Mouse (Mus musculus): ENCODE results near the gene Spag8. TPM values are rescaled to one million over a fixed set of nuclear protein-coding genes. Genes with fewer than 3 reads are reported as not detected.

Gene Spag8
- 1.1 and 1.8 TPM in 2 replicates for polyA plus RNA-seq (2015; fragmentation: Nextera tagmentation; extraction: Ambion mirVana)

GRCm38 (mm10) chr4:43653161-43654015 lies at the start of gene Spag8:
Spag8 (minus strand) TSS chr4:43653594.
- H3K27ac ChIP-seq = no peak within 1 kb of the TSS
- H3K4me2 ChIP-seq = peak within 1 kb of the TSS; percentile 54
- H3K9me3 ChIP-seq = 0 out of 2 replicates have a peak, but pooled peaks cover 7% of the 10 kb centered on the region
- H3K36me3 ChIP-seq = peaks cover 28% of the 10 kb centered on the region
- H3K9ac ChIP-seq = peak within 1 kb of the TSS; percentile 54
- H3K27me3 ChIP-seq = no peaks in the 10 kb centered on the region
- peak within 1 kb of the TSS; percentile 32 for H3K4me3 ChIP-seq
- no peak for ATAC-seq (ENCODE audit: insufficient number of reproducible peaks, insufficient read depth, low FRiP score, low TSS enrichment, low read depth)
- 13% methylated on average over 24 of the region's 24 CpGs for WGBS
- H3K4me1 ChIP-seq = peaks cover 15% of the 10 kb centered on the region

GRCm38 (mm10) chr4:43700707-43701106 lies 47.3 kb upstream of the Spag8 start, which contains the start of gene Olfr70:
Olfr70 (minus strand) TSS chr4:43700807.
- no peak within 1 kb of the TSS for H3K4me2 ChIP-seq
- 0 out of 2 replicates have a peak, but pooled peaks cover 4% of the 10 kb centered on the region for H3K27me3 ChIP-seq
- no peak within 1 kb of the TSS for H3K4me3 ChIP-seq
- no peak within 1 kb of the TSS for H3K9ac ChIP-seq
- no peaks in the 10 kb centered on the region for H3K4me1 ChIP-seq
- no peak for ATAC-seq (ENCODE audit: insufficient number of reproducible peaks, insufficient read depth, low FRiP score, low TSS enrichment, low read depth)
- no peaks in the 10 kb centered on the region for H3K9me3 ChIP-seq
- H3K36me3 ChIP-seq = no peaks in the 10 kb centered on the region
- 86% methylated on average over 6 of the region's 6 CpGs for WGBS
- H3K27ac ChIP-seq = no peak within 1 kb of the TSS

GRCm38 (mm10) chr4:43696561-43696960 lies 43.2 kb upstream of the Spag8 start:
- ATAC-seq (ENCODE audit: insufficient number of reproducible peaks, insufficient read depth, low FRiP score, low TSS enrichment, low read depth) = no peak
- Histone ChIP-seq H3K4me1 (no peaks in the 10 kb centered on the region), H3K4me2 (no peak overlapping the region), H3K27me3 (0 out of 2 replicates have a peak, but pooled peaks cover 4% of the 10 kb centered on the region), H3K27ac (no peak overlapping the region), H3K9me3 (no peaks in the 10 kb centered on the region), H3K9ac (no peak overlapping the region), H3K4me3 (no peak overlapping the region), H3K36me3 (no peaks in the 10 kb centered on the region)
- 91% methylated on average over 13 of the region's 13 CpGs for WGBS

GRCm38 (mm10) chr4:43695249-43695671 lies 41.9 kb upstream of the Spag8 start:
- H3K27me3 ChIP-seq = 0 out of 2 replicates have a peak, but pooled peaks cover 4% of the 10 kb centered on the region
- H3K27ac ChIP-seq = no peak overlapping the region
- no peak overlapping the region for H3K9ac ChIP-seq
- no peaks in the 10 kb centered on the region for H3K4me1 ChIP-seq
- ATAC-seq (ENCODE audit: insufficient number of reproducible peaks, insufficient read depth, low FRiP score, low TSS enrichment, low read depth) = no peak
- no peak overlapping the region for H3K4me3 ChIP-seq
- no peaks in the 10 kb centered on the region for H3K9me3 ChIP-seq
- WGBS = 33% methylated on average over 9 of the region's 9 CpGs
- H3K4me2 ChIP-seq = no peak overlapping the region
- peaks cover 7% of the 10 kb centered on the region; the same call in 1 of the 2 replicates for H3K36me3 ChIP-seq

GRCm38 (mm10) chr4:43694439-43695248 lies 41.2 kb upstream of the Spag8 start:
- H3K4me1 ChIP-seq = no peaks in the 10 kb centered on the region
- no peak overlapping the region for H3K27ac ChIP-seq
- 85% methylated on average over 1 of the region's 1 CpGs for WGBS
- H3K9me3 ChIP-seq = no peaks in the 10 kb centered on the region
- H3K4me3 ChIP-seq = no peak overlapping the region
- H3K4me2 ChIP-seq = no peak overlapping the region
- H3K36me3 ChIP-seq = peaks cover 13% of the 10 kb centered on the region
- 0 out of 2 replicates have a peak, but pooled peaks cover 4% of the 10 kb centered on the region for H3K27me3 ChIP-seq
- ATAC-seq (ENCODE audit: insufficient number of reproducible peaks, insufficient read depth, low FRiP score, low TSS enrichment, low read depth) = no peak
- no peak overlapping the region for H3K9ac ChIP-seq

GRCm38 (mm10) chr4:43693806-43694241 lies 40.4 kb upstream of the Spag8 start:
- 80% methylated on average over 5 of the region's 5 CpGs for WGBS
- no peaks in the 10 kb centered on the region for H3K9me3 ChIP-seq
- no peak for ATAC-seq (ENCODE audit: insufficient number of reproducible peaks, insufficient read depth, low FRiP score, low TSS enrichment, low read depth)

GRCm38 (mm10) chr4:43691026-43691425 lies 37.6 kb upstream of the Spag8 start:
- Histone ChIP-seq H3K4me3 (no peak overlapping the region), H3K27ac (no peak overlapping the region), H3K9me3 (no peaks in the 10 kb centered on the region), H3K4me2 (no peak overlapping the region), H3K9ac (no peak overlapping the region), H3K27me3 (no peaks in the 10 kb centered on the region), H3K4me1 (no peaks in the 10 kb centered on the region), H3K36me3 (peaks cover 45% of the 10 kb centered on the region)
- no peak for ATAC-seq (ENCODE audit: insufficient number of reproducible peaks, insufficient read depth, low FRiP score, low TSS enrichment, low read depth)
- 77% methylated on average over 5 of the region's 5 CpGs for WGBS

More at GRCm38 (mm10) chr4:43693806-43694241, 40.4 kb upstream of the Spag8 start:
- H3K9ac ChIP-seq = no peak overlapping the region
- peaks cover 21% of the 10 kb centered on the region for H3K36me3 ChIP-seq
- no peak overlapping the region for H3K4me3 ChIP-seq
- H3K27me3 ChIP-seq = 0 out of 2 replicates have a peak, but pooled peaks cover 4% of the 10 kb centered on the region
- H3K27ac ChIP-seq = no peak overlapping the region
- H3K4me1 ChIP-seq = no peaks in the 10 kb centered on the region
- no peak overlapping the region for H3K4me2 ChIP-seq

GRCm38 (mm10) chr4:43690021-43690420 lies 36.6 kb upstream of the Spag8 start:
- 0 out of 2 replicates have a peak overlapping the region, but pooled peaks have one; percentile 11 for H3K9ac ChIP-seq
- ATAC-seq (ENCODE audit: insufficient number of reproducible peaks, insufficient read depth, low FRiP score, low TSS enrichment, low read depth) = no peak
- peaks cover 55% of the 10 kb centered on the region for H3K36me3 ChIP-seq
- 96% methylated on average over 17 of the region's 17 CpGs for WGBS
- H3K9me3 ChIP-seq = no peaks in the 10 kb centered on the region
- no peak overlapping the region for H3K4me2 ChIP-seq
- no peaks in the 10 kb centered on the region for H3K27me3 ChIP-seq
- no peak overlapping the region for H3K27ac ChIP-seq
- H3K4me3 ChIP-seq = no peak overlapping the region
- no peaks in the 10 kb centered on the region for H3K4me1 ChIP-seq

GRCm38 (mm10) chr4:43679416-43680043 lies 26.1 kb upstream of the Spag8 start:
- Histone ChIP-seq H3K4me3 (no peak overlapping the region), H3K4me1 (no peaks in the 10 kb centered on the region), H3K27me3 (no peaks in the 10 kb centered on the region), H3K27ac (no peak overlapping the region), H3K9ac (no peak overlapping the region), H3K4me2 (no peak overlapping the region), H3K36me3 (peaks cover 81% of the 10 kb centered on the region), H3K9me3 (no peaks in the 10 kb centered on the region)
- WGBS = 88% methylated on average over 7 of the region's 7 CpGs
- ATAC-seq (ENCODE audit: insufficient number of reproducible peaks, insufficient read depth, low FRiP score, low TSS enrichment, low read depth) = no peak

GRCm38 (mm10) chr4:43678541-43678940 lies 25.1 kb upstream of the Spag8 start:
- Histone ChIP-seq H3K27me3 (no peaks in the 10 kb centered on the region), H3K9me3 (no peaks in the 10 kb centered on the region), H3K4me3 (no peak overlapping the region), H3K27ac (no peak overlapping the region), H3K4me2 (no peak overlapping the region), H3K36me3 (peaks cover 81% of the 10 kb centered on the region), H3K4me1 (no peaks in the 10 kb centered on the region), H3K9ac (no peak overlapping the region)
- no peak for ATAC-seq (ENCODE audit: insufficient number of reproducible peaks, insufficient read depth, low FRiP score, low TSS enrichment, low read depth)
- 82% methylated on average over 6 of the region's 6 CpGs for WGBS

- H3K9ac ChIP-seq = no peak overlapping the region
- no peak for ATAC-seq (ENCODE audit: insufficient number of reproducible peaks, insufficient read depth, low FRiP score, low TSS enrichment, low read depth)
- peaks cover 55% of the 10 kb centered on the region for H3K36me3 ChIP-seq
These were observed 22.2 kb upstream of the Spag8 start for GRCm38 (mm10) chr4:43675608-43676007.

More at GRCm38 (mm10) chr4:43675608-43676007, 22.2 kb upstream of the Spag8 start:
- Histone ChIP-seq H3K9me3 (no peaks in the 10 kb centered on the region), H3K27ac (no peak overlapping the region), H3K4me1 (peaks cover 18% of the 10 kb centered on the region), H3K27me3 (no peaks in the 10 kb centered on the region), H3K4me3 (no peak overlapping the region), H3K4me2 (no peak overlapping the region)
- WGBS = 72% methylated on average over 4 of the region's 4 CpGs
